Mouse (Mus musculus) MEL (cell line): ENCODE results near the gene Eml1.
A peak's percentile ranks its signal among the peaks of the same experiment; 100 is the strongest.

ENCODE experiments used
- CTCF ChIP-seq, 3 experiments: IDR thresholded peaks in 2 of 3; conservative IDR thresholded peaks in 1 of 3; 2 replicates each; pipeline ENCODE4 v1.5.1; 2011 to 2012; ENCODE audit warnings: low read length in 3 of 3, low read depth in 2 of 3, mild to moderate bottlenecking in 2 of 3, improper control_type of control experiment in 1 of 3, inconsistent platforms in 1 of 3, mixed read lengths in 1 of 3, moderate library complexity in 1 of 3; ENCODE audit not compliant: control insufficient read depth in 1 of 3, insufficient read depth in 1 of 3, poor library complexity in 1 of 3, severe bottlenecking in 1 of 3
- MEF2A ChIP-seq: IDR thresholded peaks from 2 replicates; pipeline ENCODE4 v1.6.1; 2014; ENCODE audit warnings: low read depth, mild to moderate bottlenecking, inconsistent platforms, low read length, improper control_type of control experiment; ENCODE audit not compliant: poor library complexity, insufficient replicate concordance, severe bottlenecking; ENCODE audit errors: extremely low read depth
- NELFE ChIP-seq: IDR thresholded peaks from 2 replicates; pipeline ENCODE4 v1.6.1; 2011; ENCODE audit warnings: low read depth, low read length, improper control_type of control experiment
- POLR2A ChIP-seq, 2 experiments: IDR thresholded peaks; 2 replicates each; pipeline ENCODE4 v1.6.1; 2011 to 2012; ENCODE audit warnings: low read length in 2 of 2, mild to moderate bottlenecking in 2 of 2, control low read depth in 1 of 2, improper control_type of control experiment in 1 of 2, low read depth in 1 of 2, moderate library complexity in 1 of 2; ENCODE audit not compliant: control insufficient read depth in 1 of 2, insufficient read depth in 1 of 2, poor library complexity in 1 of 2
- POLR2AphosphoS2 ChIP-seq: IDR thresholded peaks from 2 replicates; pipeline ENCODE4 v1.6.1; 2011; ENCODE audit warnings: low read length, improper control_type of control experiment
- USF1 ChIP-seq: IDR thresholded peaks from 2 replicates; pipeline ENCODE4 v1.6.1; 2014; ENCODE audit warnings: low read depth, mild to moderate bottlenecking, inconsistent platforms, low read length, improper control_type of control experiment, moderate library complexity
- ZNF384 ChIP-seq: IDR thresholded peaks from 2 replicates; pipeline ENCODE4 v1.6.1; 2012; ENCODE audit warnings: low read depth, mild to moderate bottlenecking, inconsistent platforms, low read length, improper control_type of control experiment

- 0 out of 4 replicates have a peak, but pooled peaks of 1 of the 2 experiments have one; percentile 18 for TF ChIP-seq POLR2A (IDR thresholded peaks at IDR 0.05; ENCODE audit: control insufficient read depth in 1 of 2, insufficient read depth in 1 of 2, low read depth in 1 of 2, low read length in 2 of 2, poor library complexity in 1 of 2)
- TF ChIP-seq ZNF384: no peak
- no peak for TF ChIP-seq NELFE
- no peak for TF ChIP-seq POLR2AphosphoS2
- TF ChIP-seq CTCF (IDR thresholded peaks at IDR 0.05 in 2 of 3, conservative IDR thresholded peaks at IDR 0.05 in 1 of 3; ENCODE audit: control insufficient read depth in 1 of 3, insufficient read depth in 1 of 3, low read depth in 2 of 3, low read length in 3 of 3, poor library complexity in 1 of 3, severe bottlenecking in 1 of 3): no peak
- no peak for TF ChIP-seq MEF2A
- TF ChIP-seq USF1: no peak
Observed at GRCm38 (mm10) chr12:108554861-108555556, 184.3 kb downstream of the Eml1 start.
